Mouse (Mus musculus): ENCODE data around the gene N4bp2l2.
"Not testable (repeated sequence)": the region's sequence is repeated elsewhere in the genome, so short reads cannot be mapped to it uniquely, and the experiment has no call there.

The N4bp2l2 gene

DNA sequence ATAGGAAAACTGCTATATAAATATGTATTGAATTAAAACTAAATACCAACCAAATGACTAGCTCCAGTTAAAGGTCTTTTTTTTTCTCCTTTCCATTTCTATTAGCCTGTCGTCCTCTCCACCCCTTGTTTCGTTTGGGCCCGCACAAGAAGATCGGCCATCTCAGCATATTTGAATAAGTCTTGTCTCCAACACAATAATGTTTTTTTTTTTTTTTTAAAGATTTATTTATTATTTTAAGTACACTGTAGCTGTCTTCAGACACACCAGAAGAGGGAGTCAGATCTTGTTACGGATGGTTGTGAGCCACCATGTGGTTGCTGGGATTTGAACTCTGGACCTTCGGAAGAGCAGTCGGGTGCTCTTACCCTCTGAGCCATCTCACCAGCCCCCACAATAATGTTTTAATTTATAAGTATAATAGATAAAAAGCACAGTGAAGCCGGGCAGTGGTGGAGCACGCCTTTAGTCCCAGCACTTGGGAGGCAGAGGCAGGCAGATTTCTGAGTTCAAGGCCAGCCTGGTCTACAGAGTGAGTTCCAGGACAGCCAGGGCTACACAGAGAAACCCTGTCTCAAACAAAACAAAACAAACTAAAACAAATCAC, at the start of gene N4bp2l2:
TSS of gene N4bp2l2 (minus strand) at position 51 of the 607 bp plus-strand sequence.
- DNase-seq (ENCODE audit: low read depth, low spot score), result not testable (repeated sequence)

DNA sequence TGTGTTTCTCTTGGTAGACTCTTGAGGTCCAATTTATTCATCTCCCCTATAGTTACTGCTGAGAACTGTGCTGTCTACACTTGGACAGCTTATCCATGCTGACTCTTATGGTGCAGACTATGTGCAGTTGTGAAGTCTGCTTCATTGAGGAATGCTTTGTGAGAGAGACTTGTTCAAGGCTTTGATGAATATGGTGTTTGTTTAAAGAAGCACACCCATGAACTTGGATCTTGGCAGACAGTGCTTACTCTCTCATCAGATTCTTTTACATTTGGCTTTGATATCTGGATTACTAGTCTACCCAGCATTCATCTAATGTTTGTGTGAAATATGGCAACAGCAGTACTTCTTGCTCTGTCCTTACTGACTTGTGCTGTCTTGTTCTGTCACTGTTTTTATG, 47.4 kb upstream of the N4bp2l2 start:
- no peak for DNase-seq (ENCODE audit: low read depth, low spot score)

GRCm38 (mm10) chr5:150711503-150711902, 45.5 kb upstream of the N4bp2l2 start:
- DNase-seq (ENCODE audit: low read depth, low spot score), result no peak

DNA sequence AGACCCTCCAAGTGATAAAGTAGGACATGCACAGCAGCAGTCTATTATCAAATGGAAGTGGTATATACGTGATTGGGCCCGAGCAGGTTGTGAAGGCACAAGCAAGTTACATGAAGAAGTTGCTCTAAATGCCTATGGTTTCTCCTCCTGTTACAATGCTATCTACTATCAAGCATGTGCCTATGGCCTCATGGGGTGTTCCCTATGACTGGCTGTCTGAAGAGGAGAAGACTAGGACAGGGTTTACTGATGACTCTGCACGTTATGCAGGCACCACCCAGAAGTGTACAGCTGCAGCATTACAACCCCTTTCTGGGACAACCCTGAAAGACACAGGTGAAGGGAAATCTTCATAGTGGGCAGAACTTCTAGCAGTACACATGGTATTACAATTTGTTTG, 41.2 kb upstream of the N4bp2l2 start:
- not testable (repeated sequence) for DNase-seq (ENCODE audit: low read depth, low spot score)

DNA sequence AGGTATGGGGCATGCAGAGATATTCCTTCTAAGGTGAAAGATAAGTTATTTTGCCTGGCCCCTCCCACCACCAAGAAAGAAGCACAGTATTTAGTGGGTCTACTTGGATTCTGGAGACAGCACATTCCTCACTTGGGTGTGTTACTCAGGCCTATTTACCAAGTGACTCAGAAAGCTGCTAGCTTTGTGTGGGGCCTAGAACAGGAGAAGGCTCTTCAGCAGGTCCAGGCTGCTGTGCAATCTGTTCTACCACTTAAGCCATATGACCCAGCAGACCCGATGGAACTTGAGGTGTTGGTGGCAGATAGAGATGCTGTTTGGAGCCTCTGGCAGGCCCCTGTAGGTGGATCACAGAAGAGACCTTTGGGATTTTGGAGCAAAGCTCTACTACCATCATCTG, 40.7 kb upstream of the N4bp2l2 start:
- not testable (repeated sequence) for DNase-seq (ENCODE audit: low read depth, low spot score)

- peak; percentile 64 for DNase-seq (ENCODE audit: low read depth, low spot score)
These were observed 36.7 kb upstream of the N4bp2l2 start for GRCm38 (mm10) chr5:150702714-150703113.

- DNase-seq (ENCODE audit: low read depth, low spot score), result no peak
These were observed 27.3 kb upstream of the N4bp2l2 start for GRCm38 (mm10) chr5:150693277-150693676.

DNA sequence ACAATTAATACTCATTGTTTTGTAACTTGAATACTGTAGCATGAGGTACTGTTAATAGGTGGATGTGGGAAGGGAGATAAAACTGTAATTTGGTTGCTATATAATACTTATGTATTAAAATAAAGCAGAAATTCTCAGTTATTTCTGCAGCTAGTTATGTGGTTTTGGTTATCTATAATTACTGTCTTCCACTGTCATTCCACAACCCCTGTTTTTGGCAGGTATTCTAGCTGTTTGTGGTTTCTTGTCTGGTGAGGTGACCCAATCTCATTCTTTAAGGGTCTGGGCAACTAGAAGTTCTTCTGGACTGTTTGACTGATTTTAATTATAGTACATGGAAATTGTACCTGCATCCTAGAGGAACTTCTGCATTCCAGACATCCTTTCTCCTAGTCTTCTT, 24.7 kb upstream of the N4bp2l2 start:
- no peak for DNase-seq (ENCODE audit: low read depth, low spot score)

DNA sequence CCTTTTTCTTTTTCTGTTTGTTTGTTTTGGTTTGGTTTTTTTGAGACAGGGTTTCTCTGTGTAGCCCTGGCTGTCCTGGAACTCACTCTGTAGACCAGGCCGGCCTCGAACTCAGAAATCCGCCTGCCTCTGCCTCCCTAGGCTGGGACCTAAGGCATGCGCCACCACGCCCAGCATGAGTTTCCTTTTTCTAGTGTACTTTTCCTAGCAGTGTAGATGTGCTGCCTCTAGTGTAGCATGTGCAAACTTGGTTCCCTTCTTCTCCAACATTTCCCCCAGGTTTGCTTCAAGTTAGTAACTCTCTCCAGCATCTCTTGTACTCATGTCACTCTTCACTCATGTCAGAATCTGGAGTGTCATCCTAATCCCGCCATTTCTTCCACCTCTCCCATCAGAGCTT, 16.9 kb upstream of the N4bp2l2 start:
- DNase-seq (ENCODE audit: low read depth, low spot score), result not testable (repeated sequence)

DNA sequence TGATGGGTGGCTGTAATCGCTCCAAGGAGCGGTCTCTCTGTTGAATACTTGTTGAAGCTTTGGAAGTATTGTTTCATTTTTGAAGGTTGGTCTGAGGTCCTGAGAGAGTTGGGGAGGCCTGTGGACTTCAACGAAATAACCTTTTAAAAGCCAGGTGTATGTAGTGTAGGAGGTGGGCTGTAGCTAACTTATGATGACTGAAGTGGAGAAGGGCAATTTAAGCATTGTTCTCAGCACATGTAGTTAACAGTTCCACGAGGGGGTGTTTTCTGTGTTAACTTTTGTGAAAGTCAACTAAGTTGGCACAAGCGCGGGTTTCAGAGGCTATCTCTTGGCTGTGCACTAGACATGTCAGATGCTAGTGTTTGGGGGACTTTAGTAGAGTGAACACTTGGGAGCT, 8.9 kb upstream of the N4bp2l2 start:
- DNase-seq (ENCODE audit: low read depth, low spot score), result no peak

GRCm38 (mm10) chr5:150673880-150674621, 8.1 kb upstream of the N4bp2l2 start:
- DNase-seq (ENCODE audit: low read depth, low spot score), result peak; percentile 72

GRCm38 (mm10) chr5:150673153-150673835, 7.3 kb upstream of the N4bp2l2 start, which contains the start of gene Pds5b:
Gene Pds5b (plus strand): TSS chr5:150673739.
- peak; percentile 99 for DNase-seq (ENCODE audit: low read depth, low spot score)

DNA sequence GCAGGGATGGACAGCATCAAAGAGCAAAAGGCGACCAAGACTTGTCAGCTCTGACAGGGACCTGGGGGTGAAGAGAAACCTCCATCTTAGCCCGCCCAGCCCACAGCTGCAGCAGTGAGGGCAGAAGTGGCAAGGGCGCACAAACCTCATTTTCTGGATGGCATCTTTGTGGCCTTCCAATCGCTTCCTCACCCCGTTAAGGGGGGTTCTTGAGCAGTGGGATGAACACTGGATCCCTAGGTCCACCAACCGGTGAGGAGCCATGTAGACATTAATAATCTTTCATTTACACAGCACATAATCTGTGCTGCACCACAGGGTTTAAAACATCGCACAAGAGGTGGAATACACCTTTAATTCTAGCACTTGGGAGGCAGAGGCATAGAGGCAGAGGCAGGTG, 6.4 kb upstream of the N4bp2l2 start:
- DNase-seq (ENCODE audit: low read depth, low spot score), result no peak

GRCm38 (mm10) chr5:150668731-150669130, 2.7 kb upstream of the N4bp2l2 start:
- no peak for DNase-seq (ENCODE audit: low read depth, low spot score)

DNA sequence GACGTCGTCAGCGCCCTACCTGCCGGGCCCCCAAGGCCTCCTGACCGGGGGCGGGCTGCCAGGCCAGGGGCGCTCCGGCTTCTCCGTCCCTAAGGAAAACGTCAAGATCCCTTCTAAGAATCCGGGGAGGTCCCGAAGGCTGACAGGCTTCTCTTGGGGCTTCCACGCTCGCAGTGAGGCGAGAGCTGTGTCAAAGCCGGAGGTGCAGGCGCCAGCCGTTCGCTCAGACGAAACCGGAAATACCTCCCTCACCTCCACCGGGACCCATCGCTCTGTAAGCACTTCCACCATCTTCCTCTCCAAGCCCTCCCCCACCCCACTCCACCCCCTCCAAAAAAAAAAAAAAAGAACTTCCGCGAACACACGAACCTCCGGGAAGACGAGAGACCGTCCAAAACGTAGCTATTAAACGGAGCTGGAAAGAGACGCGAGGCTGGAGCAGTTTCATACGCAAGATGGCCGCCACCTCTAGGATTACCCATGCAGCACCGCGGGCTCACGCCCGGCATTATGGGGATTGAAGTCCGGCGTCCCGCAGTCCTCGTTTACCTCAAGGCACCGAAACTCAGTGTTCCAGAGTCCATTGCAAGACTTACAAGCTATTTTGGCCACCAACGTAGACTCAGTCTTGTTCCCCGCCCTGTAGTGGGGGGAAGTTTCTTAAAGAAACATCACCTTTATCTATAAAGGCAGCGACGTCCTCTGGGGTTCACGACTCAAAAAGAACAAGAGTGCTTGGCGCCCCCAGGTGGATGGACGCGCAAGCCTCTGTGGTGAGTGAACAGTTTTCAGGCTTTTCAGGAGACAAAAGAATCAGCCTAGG, 640 bp downstream of the N4bp2l2 start:
- peak; percentile 99 for DNase-seq (ENCODE audit: low read depth, low spot score)

DNA sequence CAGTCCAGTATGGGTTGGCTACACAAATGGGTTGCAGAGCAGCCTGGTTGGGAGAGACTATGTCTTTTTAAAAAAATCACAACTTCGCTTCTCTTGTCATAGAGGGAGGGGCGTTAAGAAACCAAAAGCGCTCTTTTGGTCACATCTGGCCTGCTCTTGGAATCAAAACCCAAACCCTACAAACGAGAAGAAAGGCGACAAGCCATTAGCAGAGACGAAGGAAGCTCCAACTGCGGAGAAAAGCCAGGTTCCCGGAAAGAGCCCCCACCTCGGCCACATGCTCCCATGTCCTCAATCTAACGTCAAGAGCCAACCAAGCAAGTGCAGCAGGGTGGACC, 1.2 kb downstream of the N4bp2l2 start:
- DNase-seq (ENCODE audit: low read depth, low spot score), result no peak

DNA sequence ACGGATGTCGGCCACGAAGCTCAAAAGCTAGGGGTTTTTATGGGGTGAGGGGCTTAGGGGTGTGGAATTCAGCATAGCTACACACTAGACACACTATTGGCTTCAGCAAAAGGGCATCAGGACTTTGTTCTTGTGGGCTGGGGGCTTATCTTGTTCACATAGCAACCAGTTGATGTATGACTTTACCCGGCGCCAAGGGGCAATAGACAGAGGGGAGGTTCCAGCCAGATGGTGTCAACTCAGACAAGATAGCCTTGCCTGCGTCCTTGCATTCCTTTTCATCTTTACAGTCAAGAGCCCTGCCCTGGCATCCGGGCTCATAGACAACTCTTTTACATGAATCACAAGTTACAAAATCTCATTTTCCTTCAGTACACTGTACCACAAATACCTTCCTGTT, 2.1 kb downstream of the N4bp2l2 start:
- DNase-seq (ENCODE audit: low read depth, low spot score), result not testable (repeated sequence)

DNA sequence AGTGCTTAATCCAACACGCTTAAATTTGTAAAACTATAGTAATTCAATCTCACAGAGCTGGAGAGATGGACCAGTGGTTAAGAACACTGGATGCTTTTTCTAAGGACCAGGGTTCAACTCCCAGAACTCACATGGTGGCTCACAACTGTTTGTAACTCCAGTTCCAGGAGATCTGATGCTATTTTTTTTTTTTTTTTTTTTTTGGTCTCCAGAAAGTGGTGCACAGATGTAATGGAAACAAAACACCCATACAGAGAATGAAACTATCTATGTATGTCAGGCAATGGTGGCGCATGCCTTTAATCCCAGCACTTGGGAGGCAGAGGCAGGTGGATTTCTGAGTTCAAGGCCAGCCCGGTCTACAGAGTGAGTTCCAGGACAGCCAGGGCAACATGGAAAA, 5.7 kb downstream of the N4bp2l2 start:
- DNase-seq (ENCODE audit: low read depth, low spot score), result peak; percentile 44

GRCm38 (mm10) chr5:150659425-150659824, 6.6 kb downstream of the N4bp2l2 start:
- DNase-seq (ENCODE audit: low read depth, low spot score), result not testable (repeated sequence)

DNA sequence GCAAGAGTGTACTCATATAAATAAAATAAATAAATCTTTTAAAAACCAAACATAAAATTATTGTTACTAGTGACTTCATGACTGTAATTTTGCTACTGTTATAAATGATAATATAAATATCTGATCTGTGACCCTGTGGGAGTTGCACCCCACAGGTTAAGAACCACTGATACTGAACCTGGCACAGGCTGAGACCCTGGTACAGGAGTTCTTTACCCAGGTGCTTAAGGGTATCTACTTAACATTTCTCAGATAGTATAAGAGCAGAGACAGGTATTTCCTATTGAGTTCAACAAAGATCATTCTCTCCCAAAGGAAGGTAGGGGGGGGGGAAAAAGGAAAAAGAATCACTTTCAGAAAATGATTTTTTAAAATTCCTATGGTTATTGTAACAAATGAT, 11.4 kb downstream of the N4bp2l2 start:
- DNase-seq (ENCODE audit: low read depth, low spot score), result no peak

GRCm38 (mm10) chr5:150652578-150652977, 13.4 kb downstream of the N4bp2l2 start:
- DNase-seq (ENCODE audit: low read depth, low spot score), result no peak

- no peak for DNase-seq (ENCODE audit: low read depth, low spot score)
These were observed 21.1 kb downstream of the N4bp2l2 start for GRCm38 (mm10) chr5:150644926-150645325.

Data from CD4-positive helper T cell, adult 2 months (primary cell).